Mouse (Mus musculus): ENCODE measurements around the gene Itgb3bp. TPM values are rescaled to one million over a fixed set of nuclear protein-coding genes. Genes with fewer than 3 reads are reported as not detected.
A peak's percentile ranks its signal among the peaks of the same experiment; 100 is the strongest.

Gene Itgb3bp
- total and polyA plus RNA-seq, 2 experiments from 2014 or later: 6.4 to 8.8 TPM

GRCm38 (mm10) chr4:99792365-99792764, 137.2 kb downstream of the Itgb3bp start:
- TF ChIP-seq CTCF (IDR thresholded peaks at IDR 0.05): no peak
- 95% methylated on average over 6 of the region's 6 CpGs for WGBS
- DNase-seq (ENCODE audit: low spot score): no peak
- Histone ChIP-seq H3K4me3 (ENCODE audit: low read depth, low read length) (no peak overlapping the region), H3K9ac (replicated peaks; ENCODE audit: low read length, poor library complexity, severe bottlenecking) (no peak overlapping the region), H3K4me2 (ENCODE audit: low read depth, low read length, poor library complexity, severe bottlenecking) (no peak overlapping the region), H3K27ac (ENCODE audit: low read depth, low read length) (no peak overlapping the region), H3K4me1 (ENCODE audit: insufficient read depth, low read length) (no peaks in the 10 kb centered on the region), H3K27me3 (ENCODE audit: insufficient read depth, low read length) (no peaks in the 10 kb centered on the region), H3K36me3 (ENCODE audit: insufficient read depth, low read length) (no peaks in the 10 kb centered on the region), H3K9me3 (ENCODE audit: low read length) (no peaks in the 10 kb centered on the region)
- ATAC-seq (ENCODE audit: low FRiP score): no peak

GRCm38 (mm10) chr4:99773041-99773440, 156.6 kb downstream of the Itgb3bp start:
- ATAC-seq (ENCODE audit: low FRiP score) (no peak), DNase-seq (ENCODE audit: low spot score) (peak; percentile 4)
- Histone ChIP-seq H3K4me3 (ENCODE audit: low read depth, low read length) (no peak overlapping the region), H3K27me3 (ENCODE audit: insufficient read depth, low read length) (no peaks in the 10 kb centered on the region), H3K36me3 (ENCODE audit: insufficient read depth, low read length) (no peaks in the 10 kb centered on the region), H3K9ac (replicated peaks; ENCODE audit: low read length, poor library complexity, severe bottlenecking) (no peak overlapping the region), H3K27ac (ENCODE audit: low read depth, low read length) (no peak overlapping the region), H3K4me2 (ENCODE audit: low read depth, low read length, poor library complexity, severe bottlenecking) (no peak overlapping the region), H3K9me3 (ENCODE audit: low read length) (no peaks in the 10 kb centered on the region), H3K4me1 (ENCODE audit: insufficient read depth, low read length) (no peaks in the 10 kb centered on the region)
- no peak for TF ChIP-seq CTCF (IDR thresholded peaks at IDR 0.05)
- 60% methylated on average over 1 of the region's 1 CpGs for WGBS

GRCm38 (mm10) chr4:99770555-99770954, 159.1 kb downstream of the Itgb3bp start:
- ATAC-seq (ENCODE audit: low FRiP score): no peak
- Histone ChIP-seq H3K27me3 (ENCODE audit: insufficient read depth, low read length) (no peaks in the 10 kb centered on the region), H3K4me3 (ENCODE audit: low read depth, low read length) (no peak overlapping the region), H3K4me2 (ENCODE audit: low read depth, low read length, poor library complexity, severe bottlenecking) (no peak overlapping the region), H3K4me1 (ENCODE audit: insufficient read depth, low read length) (no peaks in the 10 kb centered on the region), H3K9ac (replicated peaks; ENCODE audit: low read length, poor library complexity, severe bottlenecking) (no peak overlapping the region), H3K36me3 (ENCODE audit: insufficient read depth, low read length) (no peaks in the 10 kb centered on the region), H3K27ac (ENCODE audit: low read depth, low read length) (no peak overlapping the region), H3K9me3 (ENCODE audit: low read length) (no peaks in the 10 kb centered on the region)
- no peak for DNase-seq (ENCODE audit: low spot score)
- WGBS: 91% methylated on average over 5 of the region's 5 CpGs
- no peak for TF ChIP-seq CTCF (IDR thresholded peaks at IDR 0.05)

- WGBS: 32% methylated on average over 1 of the region's 1 CpGs
- Histone ChIP-seq H3K27ac (ENCODE audit: low read depth, low read length) (no peak overlapping the region), H3K36me3 (ENCODE audit: insufficient read depth, low read length) (no peaks in the 10 kb centered on the region), H3K4me1 (ENCODE audit: insufficient read depth, low read length) (no peaks in the 10 kb centered on the region), H3K4me3 (ENCODE audit: low read depth, low read length) (no peak overlapping the region), H3K4me2 (ENCODE audit: low read depth, low read length, poor library complexity, severe bottlenecking) (no peak overlapping the region), H3K9me3 (ENCODE audit: low read length) (no peaks in the 10 kb centered on the region), H3K27me3 (ENCODE audit: insufficient read depth, low read length) (no peaks in the 10 kb centered on the region), H3K9ac (replicated peaks; ENCODE audit: low read length, poor library complexity, severe bottlenecking) (no peak overlapping the region)
- TF ChIP-seq CTCF (IDR thresholded peaks at IDR 0.05): peak; percentile 68
- ATAC-seq (ENCODE audit: low FRiP score): no peak
- DNase-seq (ENCODE audit: low spot score): peak; percentile 67
Observed at GRCm38 (mm10) chr4:99766753-99767152, 162.9 kb downstream of the Itgb3bp start.

- no peak for TF ChIP-seq CTCF (IDR thresholded peaks at IDR 0.05)
- DNase-seq (ENCODE audit: low spot score) (no peak), ATAC-seq (ENCODE audit: low FRiP score) (no peak)
- H3K27ac ChIP-seq (ENCODE audit: low read depth, low read length): no peak overlapping the region
- no peak overlapping the region for H3K4me3 ChIP-seq (ENCODE audit: low read depth, low read length)
- no peaks in the 10 kb centered on the region for H3K9me3 ChIP-seq (ENCODE audit: low read length)
- H3K4me2 ChIP-seq (ENCODE audit: low read depth, low read length, poor library complexity, severe bottlenecking): no peak overlapping the region
- no peaks in the 10 kb centered on the region for H3K4me1 ChIP-seq (ENCODE audit: insufficient read depth, low read length)
- H3K36me3 ChIP-seq (ENCODE audit: insufficient read depth, low read length): no peaks in the 10 kb centered on the region
- H3K9ac ChIP-seq (replicated peaks; ENCODE audit: low read length, poor library complexity, severe bottlenecking): no peak overlapping the region
- no peaks in the 10 kb centered on the region for H3K27me3 ChIP-seq (ENCODE audit: insufficient read depth, low read length)
- 76% methylated on average over 5 of the region's 5 CpGs for WGBS
Observed at GRCm38 (mm10) chr4:99766303-99766702, 163.3 kb downstream of the Itgb3bp start.

- no peak overlapping the region for H3K9ac ChIP-seq (replicated peaks; ENCODE audit: low read length, poor library complexity, severe bottlenecking)
- no peak for TF ChIP-seq CTCF (IDR thresholded peaks at IDR 0.05)
- ATAC-seq (ENCODE audit: low FRiP score) (no peak), DNase-seq (ENCODE audit: low spot score) (no peak)
- 89% methylated on average over 5 of the region's 5 CpGs for WGBS
- H3K9me3 ChIP-seq (ENCODE audit: low read length): no peaks in the 10 kb centered on the region
- 0 out of 2 replicates have a peak, but pooled peaks cover 3% of the 10 kb centered on the region for H3K36me3 ChIP-seq (ENCODE audit: insufficient read depth, low read length)
- H3K27ac ChIP-seq (ENCODE audit: low read depth, low read length): no peak overlapping the region
- no peaks in the 10 kb centered on the region for H3K4me1 ChIP-seq (ENCODE audit: insufficient read depth, low read length)
- no peaks in the 10 kb centered on the region for H3K27me3 ChIP-seq (ENCODE audit: insufficient read depth, low read length)
- H3K4me3 ChIP-seq (ENCODE audit: low read depth, low read length): no peak overlapping the region
- no peak overlapping the region for H3K4me2 ChIP-seq (ENCODE audit: low read depth, low read length, poor library complexity, severe bottlenecking)
Observed at GRCm38 (mm10) chr4:99752426-99752825, 177.2 kb downstream of the Itgb3bp start.

All from midbrain, postnatal 0 days (tissue).